In genomic region chr19:36677101-36678081, GRCm38 (mm10) we compare ENCODE assay signal across 9 mouse cellular contexts. TPM values are rescaled to one million over a fixed set of nuclear protein-coding genes. Genes with fewer than 3 reads are reported as not detected.
DNase-seq lines count a peak whose midpoint lies in the region; ATAC-seq and TF ChIP-seq lines count a peak whose summit lies in the region.
"Had no signal": no experiment of that assay in that cellular context is flagged by ENCODE, and none has a peak within 500 bp of the region (broad histone marks: within the 10 kb centered on the region; RNA-seq: fewer than 3 reads in every experiment).

No protein-coding gene starts in this region.

- no peak overlapping the region for H3K9ac ChIP-seq in forebrain, postnatal 0 days
- H3K9ac ChIP-seq in hindbrain, embryonic 16.5 days (ENCODE audit: low read depth, low read length), result no peak overlapping the region
- H3K9ac ChIP-seq in intestine, embryonic 15.5 days, result no peak overlapping the region

- no peaks in the 10 kb centered on the region for H3K9me3 ChIP-seq in forebrain, postnatal 0 days (ENCODE audit: low read length)
- H3K9me3 ChIP-seq in hindbrain, embryonic 16.5 days (ENCODE audit: control insufficient read depth, low read length), result no peaks in the 10 kb centered on the region
- no peaks in the 10 kb centered on the region for H3K9me3 ChIP-seq in intestine, embryonic 15.5 days

- intact Hi-C loops in heart, postnatal 25 days (cut with DNase I), result loop anchor here (5.0 kb wide), 1 partner anchor 60 kb away; the partner anchor contains the start of gene Ppp1r3c

- H3K36me3 ChIP-seq in forebrain, postnatal 0 days (ENCODE audit: insufficient read depth), result no peaks in the 10 kb centered on the region
- H3K36me3 ChIP-seq in hindbrain, embryonic 16.5 days (ENCODE audit: control insufficient read depth, insufficient read depth, low read length), result no peaks in the 10 kb centered on the region
- no peaks in the 10 kb centered on the region for H3K36me3 ChIP-seq in intestine, embryonic 15.5 days

- H3K4me3 ChIP-seq in forebrain, postnatal 0 days (ENCODE audit: low read depth, low read length), result no peak overlapping the region
- H3K4me3 ChIP-seq in hindbrain, embryonic 16.5 days (ENCODE audit: low read length), result no peak overlapping the region
- H3K4me3 ChIP-seq in intestine, embryonic 15.5 days (replicated peaks), result no peak overlapping the region

- ATAC-seq in forebrain, postnatal 0 days, result peak; percentile 71
- ATAC-seq in hindbrain, embryonic 16.5 days, result peak; percentile 83
- ATAC-seq in intestine, embryonic 15.5 days, result no peak

- H3K27ac ChIP-seq in forebrain, postnatal 0 days (ENCODE audit: low read depth, low read length), result peak overlapping the region; percentile 42
- peak overlapping the region; percentile 52 for H3K27ac ChIP-seq in hindbrain, embryonic 16.5 days (ENCODE audit: low read depth, low read length)
- no peak overlapping the region for H3K27ac ChIP-seq in intestine, embryonic 15.5 days
- H3K27ac ChIP-seq: macrophage had no signal

- WGBS in forebrain, postnatal 0 days, result 54% methylated on average over 18 of the region's 18 CpGs
- 62% methylated on average over 18 of the region's 18 CpGs for WGBS in hindbrain, embryonic 16.5 days
- 72% methylated on average over 18 of the region's 18 CpGs for WGBS in intestine, embryonic 15.5 days

- H3K27me3 ChIP-seq in forebrain, postnatal 0 days (ENCODE audit: insufficient read depth, low read length), result no peaks in the 10 kb centered on the region
- H3K27me3 ChIP-seq in hindbrain, embryonic 16.5 days (replicated peaks; ENCODE audit: control insufficient read depth, insufficient read depth, low read length), result no peaks in the 10 kb centered on the region
- no peaks in the 10 kb centered on the region for H3K27me3 ChIP-seq in intestine, embryonic 15.5 days (replicated peaks)

- peak; percentile 98 for DNase-seq in heart, adult 11 months
- DNase-seq in heart, postnatal 25 days (ENCODE audit: low spot score), result no peak
- DNase-seq in adrenal gland, postnatal 14 days, result peak; percentile 60
- no peak for DNase-seq in forebrain, postnatal 0 days
- DNase-seq in spleen, postnatal 14 days (ENCODE audit: low spot score in 2 of 2), result no peak
- no peak for DNase-seq in urinary bladder, postnatal 36 days (ENCODE audit: low spot score in 2 of 2)

- no peaks in the 10 kb centered on the region; the same call in 1 of the 2 replicates for H3K4me1 ChIP-seq in forebrain, postnatal 0 days (ENCODE audit: insufficient read depth)
- H3K4me1 ChIP-seq in hindbrain, embryonic 16.5 days (ENCODE audit: control insufficient read depth, insufficient read depth, low read depth, low read length), result peaks cover 18% of the 10 kb centered on the region
- H3K4me1 ChIP-seq in intestine, embryonic 15.5 days (replicated peaks), result peaks cover 8% of the 10 kb centered on the region; the same call in 1 of the 2 replicates

- H3K4me2 ChIP-seq in forebrain, postnatal 0 days (ENCODE audit: low read depth), result no peak overlapping the region
- 0 out of 2 replicates have a peak overlapping the region, but pooled peaks have one; percentile 8 for H3K4me2 ChIP-seq in hindbrain, embryonic 16.5 days (ENCODE audit: low read length)
- H3K4me2 ChIP-seq in intestine, embryonic 15.5 days (replicated peaks), result no peak overlapping the region

- TF ChIP-seq CTCF in forebrain, postnatal 0 days (IDR thresholded peaks at IDR 0.05; ENCODE audit: low read depth), result no peak

RNA-seq across cellular contexts. Expression of gene Ppp1r3c, which starts 59.1 kb away (rescaled TPM):
- 100 to 1,000 TPM in 1 of 2 experiments, 10 to 100 TPM in 1; 94.9 to 102 TPM for total RNA-seq in heart, postnatal 25 days (2021)
- 35.6 and 42.1 TPM in 2 replicates for total RNA-seq in adrenal gland, postnatal 14 days (2021)
- total RNA-seq in forebrain, postnatal 0 days (2014; rRNA removed), result 28.2 and 28.6 TPM in 2 replicates
- polyA plus RNA-seq in forebrain, postnatal 0 days (2015; fragmentation: Nextera tagmentation; extraction: Ambion mirVana), result 6.4 and 8.9 TPM in 2 replicates
- 27.2 and 30.6 TPM in 2 replicates for polyA plus RNA-seq in hindbrain, embryonic 16.5 days (2015; fragmentation: Nextera tagmentation; extraction: Ambion mirVana)
- 11.3 and 11.4 TPM in 2 replicates for polyA plus RNA-seq in intestine, embryonic 15.5 days (2015; fragmentation: Nextera tagmentation; extraction: Ambion mirVana)

Comparison
In these comparisons a context has a peak if more than half of its experiments do, and no peak if none do; other contexts are left out.
1. DNase-seq: peak in heart, adult 11 months (single experiment) and adrenal gland, postnatal 14 days (single experiment); none in heart, postnatal 25 days (single experiment), forebrain, postnatal 0 days (single experiment), spleen, postnatal 14 days (0 of 2) and urinary bladder, postnatal 36 days (0 of 2).